Mouse (Mus musculus): ENCODE data around the gene Avl9.

- TF ChIP-seq POLR2A (IDR thresholded peaks at IDR 0.05; ENCODE audit: borderline replicate concordance, control insufficient read depth, low read depth, low read length): no peak
- TF ChIP-seq CTCF (IDR thresholded peaks at IDR 0.05; ENCODE audit: control insufficient read depth, insufficient read depth, low read length): no peak
These were observed 6.2 kb downstream of the Avl9 start for GRCm38 (mm10) chr6:56720877-56721276.
